Mouse (Mus musculus) neural tube, embryonic 14.5 days (tissue): ENCODE measurements around the gene Cox5b. TPM values are rescaled to one million over a fixed set of nuclear protein-coding genes. Genes with fewer than 3 reads are reported as not detected.

Experiments used
- ATAC-seq: fragments of 200-750 bp; cut with Nextera tagmentation; 2 replicates; pipeline ENCODE4 v1.8.0; 2017; ENCODE audit warnings: low read depth, mild to moderate bottlenecking, moderate TSS enrichment, moderate library complexity
- H3K27ac ChIP-seq: fragments of 300-500 bp; sonication (generic); 2 replicates; pipeline ENCODE4 v1.5.1; 2014; ENCODE audit warnings: low read depth, mild to moderate bottlenecking, control low read depth, low read length, moderate library complexity, mixed read lengths
- H3K27me3 ChIP-seq: fragments of 300-500 bp; sonication (generic); 2 replicates; pipeline ENCODE4 v1.6.1; 2014; ENCODE audit warnings: low read length; ENCODE audit not compliant: control insufficient read depth, insufficient read depth
- H3K36me3 ChIP-seq: fragments of 300-500 bp; sonication (generic); 2 replicates; pipeline ENCODE4 v1.6.1; 2014; ENCODE audit warnings: low read length, mixed read lengths; ENCODE audit not compliant: control insufficient read depth, insufficient read depth
- H3K4me1 ChIP-seq: fragments of 300-500 bp; sonication (generic); 2 replicates; pipeline ENCODE4 v1.6.1; 2014; ENCODE audit warnings: low read length; ENCODE audit not compliant: control insufficient read depth, insufficient read depth
- H3K4me2 ChIP-seq: fragments of 300-500 bp; sonication (generic); 2 replicates; pipeline ENCODE4 v1.6.1; 2014; ENCODE audit warnings: mild to moderate bottlenecking, low read depth, low read length, control low read depth
- H3K4me3 ChIP-seq: fragments of 300-500 bp; sonication (generic); 2 replicates; pipeline ENCODE4 v1.5.1; 2014; ENCODE audit warnings: low read depth, low read length, control low read depth, mixed read lengths
- H3K9ac ChIP-seq: fragments of 300-500 bp; sonication (generic); replicated peaks from 2 replicates; pipeline ENCODE4 v1.6.1; 2014; ENCODE audit warnings: low read depth, mild to moderate bottlenecking, control low read depth, low read length, mixed read lengths
- H3K9me3 ChIP-seq: fragments of 300-500 bp; sonication (generic); 2 replicates; pipeline ENCODE4 v1.6.1; 2016; ENCODE audit warnings: low read length; ENCODE audit not compliant: control insufficient read depth
- WGBS: fragments of 180-500 bp; shearing (Covaris S2); extraction: QIAGEN DNeasy Blood & Tissue Kit; methylation state at CpG from one replicate; pipeline ENCODE4 v1.1.7; 2014; 5-methylcytosine and 5-hydroxymethylcytosine counted together
- polyA plus RNA-seq: library from polyadenylated mRNA; unstranded; fragments of >200 nt; fragmentation: Nextera tagmentation; extraction: Ambion mirVana; gene quantifications from 2 replicates; pipeline ENCODE4 v1.2.1, GENCODE M21; 2014

Gene Cox5b
- 700 and 834 TPM in 2 replicates for polyA plus RNA-seq

GRCm38 (mm10) chr1:36691271-36692155 lies at the start of gene Cox5b:
TSS of gene Cox5b (plus strand) at chr1:36691449.
- Histone ChIP-seq H3K4me1 (0 out of 2 replicates have a peak, but pooled peaks cover 8% of the 10 kb centered on the region), H3K4me3 (peak within 1 kb of the TSS; percentile 84), H3K36me3 (no peaks in the 10 kb centered on the region), H3K27me3 (no peaks in the 10 kb centered on the region), H3K9ac (peak within 1 kb of the TSS; percentile 81), H3K9me3 (no peaks in the 10 kb centered on the region), H3K27ac (peak within 1 kb of the TSS; percentile 60), H3K4me2 (peak within 1 kb of the TSS; percentile 89)
- 1% methylated on average over 54 of the region's 68 CpGs for WGBS
- ATAC-seq: peak; percentile 96

- ATAC-seq: no peak
- H3K4me2 ChIP-seq: no peak overlapping the region
- no peaks in the 10 kb centered on the region for H3K9me3 ChIP-seq
- no peak overlapping the region for H3K27ac ChIP-seq
- H3K9ac ChIP-seq: no peak overlapping the region
- no peaks in the 10 kb centered on the region for H3K36me3 ChIP-seq
- H3K27me3 ChIP-seq: no peaks in the 10 kb centered on the region
- 95% methylated on average over 7 of the region's 7 CpGs for WGBS
- H3K4me1 ChIP-seq: no peaks in the 10 kb centered on the region
- H3K4me3 ChIP-seq: no peak overlapping the region
Observed at GRCm38 (mm10) chr1:36643957-36644614, 47.2 kb upstream of the Cox5b start.

- H3K4me2 ChIP-seq: no peak overlapping the region
- no peaks in the 10 kb centered on the region for H3K36me3 ChIP-seq
- H3K4me1 ChIP-seq: no peaks in the 10 kb centered on the region
- no peaks in the 10 kb centered on the region for H3K27me3 ChIP-seq
- WGBS: 88% methylated on average over 9 of the region's 9 CpGs
- no peak overlapping the region for H3K4me3 ChIP-seq
- ATAC-seq: no peak
- H3K9me3 ChIP-seq: no peaks in the 10 kb centered on the region
- no peak overlapping the region for H3K27ac ChIP-seq
- no peak overlapping the region for H3K9ac ChIP-seq
Observed at GRCm38 (mm10) chr1:36644615-36645007, 46.6 kb upstream of the Cox5b start.

- H3K9ac ChIP-seq: no peak overlapping the region
- no peak for ATAC-seq
- H3K27ac ChIP-seq: no peak overlapping the region
Observed at GRCm38 (mm10) chr1:36646285-36646684, 45.0 kb upstream of the Cox5b start.

GRCm38 (mm10) chr1:36647631-36648030 lies 43.6 kb upstream of the Cox5b start:
- H3K27me3 ChIP-seq: no peaks in the 10 kb centered on the region
- H3K4me1 ChIP-seq: no peaks in the 10 kb centered on the region
- no peaks in the 10 kb centered on the region for H3K9me3 ChIP-seq
- H3K27ac ChIP-seq: no peak overlapping the region
- no peak overlapping the region for H3K4me2 ChIP-seq
- H3K4me3 ChIP-seq: no peak overlapping the region
- no peak overlapping the region for H3K9ac ChIP-seq
- 79% methylated on average over 5 of the region's 5 CpGs for WGBS
- no peak for ATAC-seq
- no peaks in the 10 kb centered on the region for H3K36me3 ChIP-seq

More at GRCm38 (mm10) chr1:36646285-36646684, 45.0 kb upstream of the Cox5b start:
- Histone ChIP-seq H3K36me3 (no peaks in the 10 kb centered on the region), H3K4me3 (no peak overlapping the region), H3K4me1 (no peaks in the 10 kb centered on the region), H3K4me2 (no peak overlapping the region), H3K9me3 (no peaks in the 10 kb centered on the region), H3K27me3 (no peaks in the 10 kb centered on the region)
- 64% methylated on average over 3 of the region's 3 CpGs for WGBS

- Histone ChIP-seq H3K4me2 (no peak overlapping the region), H3K36me3 (no peaks in the 10 kb centered on the region), H3K9ac (no peak overlapping the region), H3K27ac (no peak overlapping the region), H3K27me3 (no peaks in the 10 kb centered on the region), H3K4me1 (no peaks in the 10 kb centered on the region), H3K9me3 (no peaks in the 10 kb centered on the region), H3K4me3 (no peak overlapping the region)
- 84% methylated on average over 5 of the region's 5 CpGs for WGBS
- no peak for ATAC-seq
Observed at GRCm38 (mm10) chr1:36655039-36655438, 36.2 kb upstream of the Cox5b start.

GRCm38 (mm10) chr1:36656233-36656632 lies 35.0 kb upstream of the Cox5b start:
- no peak overlapping the region for H3K4me3 ChIP-seq
- no peak for ATAC-seq
- H3K4me1 ChIP-seq: no peaks in the 10 kb centered on the region
- H3K36me3 ChIP-seq: no peaks in the 10 kb centered on the region
- no peaks in the 10 kb centered on the region for H3K9me3 ChIP-seq
- H3K4me2 ChIP-seq: no peak overlapping the region
- H3K9ac ChIP-seq: no peak overlapping the region
- H3K27ac ChIP-seq: no peak overlapping the region
- 87% methylated on average over 3 of the region's 3 CpGs for WGBS
- no peaks in the 10 kb centered on the region for H3K27me3 ChIP-seq

GRCm38 (mm10) chr1:36657658-36658415 lies 33.4 kb upstream of the Cox5b start:
- no peaks in the 10 kb centered on the region for H3K36me3 ChIP-seq
- H3K9ac ChIP-seq: no peak overlapping the region
- ATAC-seq: no peak
- no peaks in the 10 kb centered on the region for H3K27me3 ChIP-seq
- 86% methylated on average over 4 of the region's 4 CpGs for WGBS
- no peak overlapping the region for H3K4me2 ChIP-seq
- H3K27ac ChIP-seq: no peak overlapping the region
- H3K4me3 ChIP-seq: no peak overlapping the region
- no peaks in the 10 kb centered on the region for H3K9me3 ChIP-seq
- no peaks in the 10 kb centered on the region for H3K4me1 ChIP-seq
